Mouse (Mus musculus): ENCODE results near the gene Dock1. TPM values are rescaled to one million over a fixed set of nuclear protein-coding genes. Genes with fewer than 3 reads are reported as not detected.

The Dock1 gene
- polyA plus RNA-seq, 1 experiment = 2.1 TPM

- no peak overlapping the region for H3K27ac ChIP-seq (ENCODE audit: insufficient read depth, low read length)
- H3K4me1 ChIP-seq (ENCODE audit: control insufficient read depth, insufficient read depth, insufficient read length) = no peaks in the 10 kb centered on the region
- no peaks in the 10 kb centered on the region for H3K36me3 ChIP-seq (ENCODE audit: control insufficient read depth, insufficient read depth, low read length)
- H3K27me3 ChIP-seq (ENCODE audit: control insufficient read depth, insufficient read depth, low read length) = no peaks in the 10 kb centered on the region
- TF ChIP-seq CTCF (IDR thresholded peaks at IDR 0.05; ENCODE audit: extremely low read depth, insufficient read depth, insufficient read length, insufficient replicate concordance) (no peak), POLR2A (IDR thresholded peaks at IDR 0.05; ENCODE audit: low read depth, low read length) (no peak)
- H3K4me3 ChIP-seq (ENCODE audit: extremely low read depth, insufficient read depth, insufficient read length) = no peak overlapping the region
- DNase-seq (ENCODE audit: low read depth in 1 of 2, low spot score in 2 of 2) = no peak
These were observed 533.5 kb downstream of the Dock1 start for GRCm38 (mm10) chr7:135203920-135204319.

GRCm38 (mm10) chr7:135205111-135205510 lies 534.7 kb downstream of the Dock1 start:
- no peaks in the 10 kb centered on the region for H3K4me1 ChIP-seq (ENCODE audit: control insufficient read depth, insufficient read depth, insufficient read length)
- no peak overlapping the region for H3K4me3 ChIP-seq (ENCODE audit: extremely low read depth, insufficient read depth, insufficient read length)
- no peaks in the 10 kb centered on the region for H3K27me3 ChIP-seq (ENCODE audit: control insufficient read depth, insufficient read depth, low read length)
- TF ChIP-seq CTCF (IDR thresholded peaks at IDR 0.05; ENCODE audit: extremely low read depth, insufficient read depth, insufficient read length, insufficient replicate concordance) (no peak), POLR2A (IDR thresholded peaks at IDR 0.05; ENCODE audit: low read depth, low read length) (no peak)
- H3K27ac ChIP-seq (ENCODE audit: insufficient read depth, low read length) = no peak overlapping the region
- H3K36me3 ChIP-seq (ENCODE audit: control insufficient read depth, insufficient read depth, low read length) = no peaks in the 10 kb centered on the region
- 87% methylated on average over 5 of the region's 5 CpGs for WGBS
- DNase-seq (ENCODE audit: low read depth in 1 of 2, low spot score in 2 of 2) = no peak

DNA sequence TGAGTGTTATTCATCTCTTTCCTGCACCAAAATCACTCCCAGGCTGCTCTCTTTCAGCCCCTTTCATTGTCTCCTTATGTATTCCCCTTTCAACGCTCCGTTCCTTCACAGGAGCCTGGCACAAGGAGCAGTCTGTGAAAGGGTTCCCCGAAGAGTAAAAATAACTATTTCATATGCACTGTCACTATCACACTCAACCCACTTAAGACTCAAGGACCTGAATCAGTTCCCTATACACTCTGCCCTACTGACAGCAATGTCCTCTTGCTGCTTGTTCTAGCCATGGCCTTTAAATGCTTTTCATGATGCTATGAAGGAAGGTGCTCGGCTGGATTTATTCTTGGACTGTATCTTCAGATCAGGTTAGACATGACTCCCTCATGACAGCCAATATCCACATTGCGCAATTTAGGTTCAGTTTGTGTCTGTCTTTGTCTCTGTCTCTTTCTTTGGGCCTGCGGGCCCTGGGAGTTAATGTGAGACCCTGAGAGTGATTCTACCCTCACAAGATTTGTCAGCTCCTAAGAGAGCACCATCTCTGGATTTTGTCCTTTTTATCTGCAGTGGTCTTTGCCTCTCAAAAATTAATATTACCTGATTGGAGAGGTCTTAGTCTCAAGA lies 538.6 kb downstream of the Dock1 start:
- no peak overlapping the region for H3K4me3 ChIP-seq (ENCODE audit: extremely low read depth, insufficient read depth, insufficient read length)
- H3K27me3 ChIP-seq (ENCODE audit: control insufficient read depth, insufficient read depth, low read length) = no peaks in the 10 kb centered on the region
- no peaks in the 10 kb centered on the region for H3K36me3 ChIP-seq (ENCODE audit: control insufficient read depth, insufficient read depth, low read length)
- DNase-seq (ENCODE audit: low read depth in 1 of 2, low spot score in 2 of 2) = no peak
- no peaks in the 10 kb centered on the region for H3K4me1 ChIP-seq (ENCODE audit: control insufficient read depth, insufficient read depth, insufficient read length)
- 91% methylated on average over 6 of the region's 6 CpGs for WGBS
- TF ChIP-seq CTCF (IDR thresholded peaks at IDR 0.05; ENCODE audit: extremely low read depth, insufficient read depth, insufficient read length, insufficient replicate concordance) = no peak
- no peak for TF ChIP-seq POLR2A (IDR thresholded peaks at IDR 0.05; ENCODE audit: low read depth, low read length)
- H3K27ac ChIP-seq (ENCODE audit: insufficient read depth, low read length) = no peak overlapping the region

DNA sequence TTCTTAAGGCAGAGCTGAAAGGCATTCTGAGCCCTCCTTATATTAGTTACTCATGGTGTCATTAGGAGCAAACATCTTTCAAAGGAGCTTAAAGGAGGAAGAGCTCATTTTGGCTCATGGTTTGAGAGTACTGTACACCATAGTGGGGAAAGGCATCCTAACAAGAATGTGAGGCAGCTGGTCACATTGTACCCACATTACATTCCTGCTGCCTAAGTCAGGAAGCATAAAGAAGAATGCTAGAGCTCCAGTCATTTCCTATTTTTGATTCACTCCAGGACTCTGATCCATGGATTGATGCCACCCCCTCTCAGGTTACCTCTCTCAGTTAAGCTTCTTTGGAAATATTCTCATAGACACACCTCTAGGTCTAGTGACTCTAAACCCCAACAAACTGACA lies 539.8 kb downstream of the Dock1 start:
- Histone ChIP-seq H3K27ac (ENCODE audit: insufficient read depth, low read length) (no peak overlapping the region), H3K4me1 (ENCODE audit: control insufficient read depth, insufficient read depth, insufficient read length) (no peaks in the 10 kb centered on the region), H3K27me3 (ENCODE audit: control insufficient read depth, insufficient read depth, low read length) (no peaks in the 10 kb centered on the region), H3K4me3 (ENCODE audit: extremely low read depth, insufficient read depth, insufficient read length) (no peak overlapping the region), H3K36me3 (ENCODE audit: control insufficient read depth, insufficient read depth, low read length) (no peaks in the 10 kb centered on the region)
- DNase-seq (ENCODE audit: low read depth in 1 of 2, low spot score in 2 of 2) = no peak
- TF ChIP-seq POLR2A (IDR thresholded peaks at IDR 0.05; ENCODE audit: low read depth, low read length) = no peak
- no peak for TF ChIP-seq CTCF (IDR thresholded peaks at IDR 0.05; ENCODE audit: extremely low read depth, insufficient read depth, insufficient read length, insufficient replicate concordance)

DNA sequence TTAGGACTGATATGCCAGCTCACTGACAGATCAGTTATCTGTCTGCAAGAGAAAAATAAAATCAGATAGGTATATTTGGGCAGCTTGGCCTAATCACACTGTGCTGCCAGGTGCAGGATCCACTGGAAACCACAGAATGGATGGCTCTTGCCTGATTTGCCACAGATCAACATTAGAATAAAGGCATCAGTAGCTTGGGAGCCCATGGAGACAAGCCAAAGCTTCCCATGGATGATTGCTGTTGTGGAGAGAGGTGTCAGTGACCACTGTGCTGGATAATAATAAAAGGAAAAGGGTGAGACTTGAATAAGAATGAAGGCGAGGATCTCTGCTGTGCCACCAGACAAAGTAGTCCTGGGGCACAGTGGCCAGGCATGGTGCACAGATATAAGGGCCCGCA lies 540.4 kb downstream of the Dock1 start:
- WGBS = 88% methylated on average over 2 of the region's 2 CpGs
- Histone ChIP-seq H3K36me3 (ENCODE audit: control insufficient read depth, insufficient read depth, low read length) (no peaks in the 10 kb centered on the region), H3K4me3 (ENCODE audit: extremely low read depth, insufficient read depth, insufficient read length) (no peak overlapping the region), H3K27ac (ENCODE audit: insufficient read depth, low read length) (no peak overlapping the region), H3K27me3 (ENCODE audit: control insufficient read depth, insufficient read depth, low read length) (no peaks in the 10 kb centered on the region), H3K4me1 (ENCODE audit: control insufficient read depth, insufficient read depth, insufficient read length) (no peaks in the 10 kb centered on the region)
- TF ChIP-seq CTCF (IDR thresholded peaks at IDR 0.05; ENCODE audit: extremely low read depth, insufficient read depth, insufficient read length, insufficient replicate concordance) = no peak
- no peak for TF ChIP-seq POLR2A (IDR thresholded peaks at IDR 0.05; ENCODE audit: low read depth, low read length)
- no peak for DNase-seq (ENCODE audit: low read depth in 1 of 2, low spot score in 2 of 2)

DNA sequence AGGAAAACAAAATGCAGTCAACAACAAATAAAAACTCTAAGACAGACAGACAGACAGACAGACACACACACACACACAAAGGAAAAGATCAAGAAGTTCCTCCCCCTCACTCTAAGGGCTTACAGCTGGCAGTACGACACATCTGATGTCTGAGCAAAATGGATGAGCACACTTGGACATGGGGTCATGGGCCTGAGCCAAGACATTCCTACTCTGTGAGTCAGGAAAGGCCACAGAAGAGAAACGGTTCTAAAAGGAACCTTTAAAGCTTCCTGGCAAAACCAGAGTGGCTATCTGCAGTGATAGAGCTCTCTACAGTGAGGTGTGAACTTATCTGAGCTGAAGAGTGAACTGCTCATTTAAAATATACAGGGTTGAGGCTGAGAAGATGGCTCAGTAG lies 542.1 kb downstream of the Dock1 start:
- Histone ChIP-seq H3K27me3 (ENCODE audit: control insufficient read depth, insufficient read depth, low read length) (no peaks in the 10 kb centered on the region), H3K36me3 (ENCODE audit: control insufficient read depth, insufficient read depth, low read length) (no peaks in the 10 kb centered on the region), H3K4me3 (ENCODE audit: extremely low read depth, insufficient read depth, insufficient read length) (no peak overlapping the region), H3K27ac (ENCODE audit: insufficient read depth, low read length) (no peak overlapping the region), H3K4me1 (ENCODE audit: control insufficient read depth, insufficient read depth, insufficient read length) (no peaks in the 10 kb centered on the region)
- no peak for TF ChIP-seq POLR2A (IDR thresholded peaks at IDR 0.05; ENCODE audit: low read depth, low read length)
- no peak for TF ChIP-seq CTCF (IDR thresholded peaks at IDR 0.05; ENCODE audit: extremely low read depth, insufficient read depth, insufficient read length, insufficient replicate concordance)
- WGBS = 55% methylated on average over 2 of the region's 2 CpGs
- no peak for DNase-seq (ENCODE audit: low read depth in 1 of 2, low spot score in 2 of 2)

DNA sequence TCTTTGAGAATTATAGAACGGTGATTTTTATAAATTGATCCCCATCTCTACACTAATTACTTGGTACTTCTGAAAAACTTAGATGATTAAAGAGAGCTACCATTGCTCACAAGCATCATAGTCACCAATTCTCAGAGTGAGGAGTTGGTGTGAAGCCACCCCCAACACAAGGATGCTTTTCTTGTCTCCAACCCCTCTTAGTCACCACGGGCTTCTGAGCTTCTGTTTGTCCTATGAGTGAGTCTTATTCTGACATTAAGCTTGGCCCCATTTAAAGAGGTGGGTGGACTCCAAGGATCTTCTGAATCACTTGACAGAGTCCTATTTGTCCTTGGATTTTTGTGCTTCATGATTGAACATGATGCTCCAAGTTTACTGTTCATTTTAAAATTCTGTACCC lies 551.0 kb downstream of the Dock1 start:
- Histone ChIP-seq H3K4me1 (ENCODE audit: control insufficient read depth, insufficient read depth, insufficient read length) (no peaks in the 10 kb centered on the region), H3K27ac (ENCODE audit: insufficient read depth, low read length) (no peak overlapping the region), H3K27me3 (ENCODE audit: control insufficient read depth, insufficient read depth, low read length) (no peaks in the 10 kb centered on the region), H3K36me3 (ENCODE audit: control insufficient read depth, insufficient read depth, low read length) (no peaks in the 10 kb centered on the region), H3K4me3 (ENCODE audit: extremely low read depth, insufficient read depth, insufficient read length) (no peak overlapping the region)
- WGBS = 80% methylated on average over 2 of the region's 2 CpGs
- TF ChIP-seq POLR2A (IDR thresholded peaks at IDR 0.05; ENCODE audit: low read depth, low read length) (no peak), CTCF (IDR thresholded peaks at IDR 0.05; ENCODE audit: extremely low read depth, insufficient read depth, insufficient read length, insufficient replicate concordance) (no peak)
- no peak for DNase-seq (ENCODE audit: low read depth in 1 of 2, low spot score in 2 of 2)

Data from spleen, adult 2 months (tissue).